Mouse (Mus musculus): ENCODE results near the gene Nipbl. TPM values are rescaled to one million over a fixed set of nuclear protein-coding genes. Genes with fewer than 3 reads are reported as not detected.
"Not testable (repeated sequence)": the region's sequence is repeated elsewhere in the genome, so short reads cannot be mapped to it uniquely, and the experiment has no call there.

The Nipbl gene
- polyA plus RNA-seq, 1 experiment = 19.5 TPM

DNA sequence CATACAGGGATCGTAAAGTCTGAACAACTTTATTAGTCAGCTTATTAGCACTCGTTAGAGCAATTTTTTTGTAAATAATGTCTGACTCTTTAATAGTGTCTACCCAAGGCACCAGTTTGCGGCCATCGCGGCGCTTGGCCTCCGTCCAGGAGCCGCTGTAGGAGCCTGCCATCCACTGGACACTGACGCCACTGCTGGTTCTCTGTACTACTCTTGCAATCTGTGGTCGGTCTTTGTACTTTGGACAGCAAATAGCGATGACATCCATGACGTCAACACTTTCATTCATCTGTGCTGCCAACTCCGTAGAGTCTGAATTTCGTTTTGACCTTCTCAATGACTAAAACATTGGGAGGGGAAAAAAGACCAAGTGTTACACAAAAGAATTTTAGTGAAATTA lies 153.0 kb downstream of the Nipbl start:
- TF ChIP-seq CTCF (IDR thresholded peaks at IDR 0.05; ENCODE audit: borderline replicate concordance, control insufficient read depth, extremely low read depth, insufficient read depth, low read length, poor library complexity) = no peak
- TF ChIP-seq POLR2A (IDR thresholded peaks at IDR 0.05; ENCODE audit: control insufficient read depth, extremely low read depth, insufficient read depth, low read length, poor library complexity) = no peak
- WGBS = 98% methylated on average over 14 of the region's 14 CpGs
- Histone ChIP-seq H3K4me3 (ENCODE audit: control insufficient read depth, insufficient read depth, low read length) (no peak overlapping the region), H3K27me3 (ENCODE audit: control insufficient read depth, insufficient read depth, low read length) (no peaks in the 10 kb centered on the region), H3K27ac (ENCODE audit: control insufficient read depth, insufficient read depth, low read length) (no peak overlapping the region), H3K4me1 (replicated peaks; ENCODE audit: control insufficient read depth, insufficient read depth, low read length) (no peaks in the 10 kb centered on the region), H3K36me3 (ENCODE audit: control insufficient read depth, insufficient read depth, low read length) (peaks cover 57% of the 10 kb centered on the region)
- no peak for DNase-seq

DNA sequence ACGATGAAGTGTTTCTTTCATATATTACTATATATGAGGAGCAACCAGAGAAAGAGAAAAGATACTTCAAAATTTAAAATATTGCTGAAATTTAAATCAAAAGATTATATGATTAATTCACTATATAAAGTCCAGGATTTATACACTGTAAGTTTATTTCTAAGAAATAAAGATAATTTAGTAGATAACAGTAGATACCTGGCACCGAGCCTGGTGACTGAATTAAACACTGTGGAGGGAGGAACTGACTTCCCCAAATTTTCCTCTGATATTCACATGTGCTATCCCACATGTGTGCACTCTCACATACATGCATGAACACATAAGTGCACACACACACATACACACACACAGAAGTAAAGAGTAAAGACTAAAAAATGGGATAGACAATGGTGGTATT lies 162.1 kb downstream of the Nipbl start:
- no peaks in the 10 kb centered on the region for H3K27me3 ChIP-seq (ENCODE audit: control insufficient read depth, insufficient read depth, low read length)
- H3K36me3 ChIP-seq (ENCODE audit: control insufficient read depth, insufficient read depth, low read length) = no peaks in the 10 kb centered on the region
- 77% methylated on average over 2 of the region's 2 CpGs for WGBS
- no peak overlapping the region for H3K4me3 ChIP-seq (ENCODE audit: control insufficient read depth, insufficient read depth, low read length)
- H3K4me1 ChIP-seq (replicated peaks; ENCODE audit: control insufficient read depth, insufficient read depth, low read length) = peaks cover 3% of the 10 kb centered on the region; the same call in 1 of the 2 replicates
- no peak for DNase-seq
- no peak overlapping the region for H3K27ac ChIP-seq (ENCODE audit: control insufficient read depth, insufficient read depth, low read length)
- TF ChIP-seq POLR2A (IDR thresholded peaks at IDR 0.05; ENCODE audit: control insufficient read depth, extremely low read depth, insufficient read depth, low read length, poor library complexity) = no peak
- TF ChIP-seq CTCF (IDR thresholded peaks at IDR 0.05; ENCODE audit: borderline replicate concordance, control insufficient read depth, extremely low read depth, insufficient read depth, low read length, poor library complexity) = no peak

DNA sequence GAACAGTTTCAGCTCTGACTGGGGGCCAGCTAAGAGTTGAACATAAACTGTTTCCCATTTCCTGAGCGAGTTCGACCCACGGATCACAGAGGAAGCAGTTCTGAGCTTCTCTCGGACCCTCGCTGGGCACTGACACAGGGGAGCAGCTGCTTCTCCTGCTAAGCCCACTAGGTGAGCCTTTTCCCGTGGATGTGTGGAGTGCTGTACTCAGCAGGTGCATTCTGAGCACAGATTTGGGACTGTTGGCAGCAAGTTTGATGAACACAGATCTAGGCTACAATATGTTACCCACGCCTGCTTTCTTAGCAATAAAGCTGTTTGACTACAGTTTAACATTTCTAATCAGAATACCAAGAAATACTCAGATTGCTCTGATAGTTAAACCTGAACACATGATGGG lies 162.6 kb downstream of the Nipbl start:
- Histone ChIP-seq H3K36me3 (ENCODE audit: control insufficient read depth, insufficient read depth, low read length) (no peaks in the 10 kb centered on the region), H3K27me3 (ENCODE audit: control insufficient read depth, insufficient read depth, low read length) (no peaks in the 10 kb centered on the region), H3K4me3 (ENCODE audit: control insufficient read depth, insufficient read depth, low read length) (no peak overlapping the region), H3K27ac (ENCODE audit: control insufficient read depth, insufficient read depth, low read length) (no peak overlapping the region), H3K4me1 (replicated peaks; ENCODE audit: control insufficient read depth, insufficient read depth, low read length) (peaks cover 3% of the 10 kb centered on the region; the same call in 1 of the 2 replicates)
- TF ChIP-seq CTCF (IDR thresholded peaks at IDR 0.05; ENCODE audit: borderline replicate concordance, control insufficient read depth, extremely low read depth, insufficient read depth, low read length, poor library complexity) (no peak), POLR2A (IDR thresholded peaks at IDR 0.05; ENCODE audit: control insufficient read depth, extremely low read depth, insufficient read depth, low read length, poor library complexity) (no peak)
- 78% methylated on average over 7 of the region's 7 CpGs for WGBS
- DNase-seq = no peak

DNA sequence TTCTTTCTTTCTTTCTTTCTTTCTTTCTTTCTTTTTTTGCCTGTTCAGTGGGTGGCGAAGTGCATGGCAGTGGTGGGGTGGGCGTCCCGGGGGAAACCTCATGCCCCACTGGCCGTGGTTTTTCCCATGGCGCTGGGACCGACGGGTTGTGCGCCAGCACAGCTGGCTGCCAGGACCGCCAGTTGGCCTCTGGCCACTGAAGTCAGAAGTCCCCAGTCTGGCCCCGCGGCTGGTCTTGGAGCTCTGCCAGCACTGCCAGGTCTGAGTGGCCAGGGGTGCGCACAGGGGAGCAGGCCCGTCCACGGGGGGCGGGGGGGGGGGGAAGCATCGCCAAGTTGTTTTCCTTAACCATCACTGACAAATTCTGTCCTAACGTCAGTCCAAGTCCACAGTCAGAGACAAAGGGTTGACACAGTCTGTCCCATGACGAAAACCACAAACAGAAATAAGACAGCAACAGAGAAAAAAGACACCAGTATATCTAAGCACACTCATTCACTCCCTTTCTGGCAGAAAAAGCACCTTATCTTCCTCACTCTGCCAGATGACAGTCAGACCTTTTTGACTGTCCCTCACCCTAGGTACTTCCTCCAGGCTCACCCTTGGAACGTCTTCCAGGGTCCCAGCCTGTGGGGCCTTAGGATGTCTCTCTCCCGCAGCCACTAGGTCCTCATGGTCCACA lies 164.2 kb downstream of the Nipbl start:
- no peaks in the 10 kb centered on the region for H3K36me3 ChIP-seq (ENCODE audit: control insufficient read depth, insufficient read depth, low read length)
- no peak overlapping the region for H3K27ac ChIP-seq (ENCODE audit: control insufficient read depth, insufficient read depth, low read length)
- H3K27me3 ChIP-seq (ENCODE audit: control insufficient read depth, insufficient read depth, low read length) = no peaks in the 10 kb centered on the region
- WGBS = 25% methylated on average over 20 of the region's 20 CpGs
- peak overlapping the region; percentile 75 for H3K4me3 ChIP-seq (ENCODE audit: control insufficient read depth, insufficient read depth, low read length)
- H3K4me1 ChIP-seq (replicated peaks; ENCODE audit: control insufficient read depth, insufficient read depth, low read length) = peaks cover 3% of the 10 kb centered on the region; the same call in 1 of the 2 replicates
- no peak for DNase-seq
- no peak for TF ChIP-seq POLR2A (IDR thresholded peaks at IDR 0.05; ENCODE audit: control insufficient read depth, extremely low read depth, insufficient read depth, low read length, poor library complexity)
- no peak for TF ChIP-seq CTCF (IDR thresholded peaks at IDR 0.05; ENCODE audit: borderline replicate concordance, control insufficient read depth, extremely low read depth, insufficient read depth, low read length, poor library complexity)

DNA sequence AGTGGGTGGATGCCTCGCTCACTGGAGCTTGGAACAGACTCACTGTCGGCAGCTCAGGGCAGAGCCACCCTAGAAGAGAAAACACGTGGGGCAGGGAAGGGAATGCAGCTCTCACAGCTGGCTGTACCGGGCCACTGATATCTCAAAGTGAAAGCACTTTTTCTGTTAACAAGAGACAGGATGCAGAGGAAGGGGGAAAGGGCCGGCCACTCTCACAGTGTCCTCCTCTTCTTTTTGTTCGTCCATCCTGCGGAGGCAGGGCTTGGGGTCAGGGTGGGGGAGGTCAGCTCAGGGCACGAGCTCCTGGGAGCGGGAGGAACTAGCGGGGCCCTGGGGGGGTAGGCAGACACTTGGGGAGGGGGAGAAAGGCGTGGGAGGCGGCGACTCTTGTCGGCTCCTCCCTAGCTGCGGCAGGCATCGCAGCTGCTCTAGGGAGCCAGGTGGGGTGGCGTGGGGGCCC lies 164.9 kb downstream of the Nipbl start:
- no peaks in the 10 kb centered on the region for H3K27me3 ChIP-seq (ENCODE audit: control insufficient read depth, insufficient read depth, low read length)
- H3K27ac ChIP-seq (ENCODE audit: control insufficient read depth, insufficient read depth, low read length) = peak overlapping the region; percentile 53; the same call in 1 of the 2 replicates
- DNase-seq = peak; percentile 51
- WGBS = 17% methylated on average over 17 of the region's 17 CpGs
- no peaks in the 10 kb centered on the region for H3K36me3 ChIP-seq (ENCODE audit: control insufficient read depth, insufficient read depth, low read length)
- peaks cover 3% of the 10 kb centered on the region; the same call in 1 of the 2 replicates for H3K4me1 ChIP-seq (replicated peaks; ENCODE audit: control insufficient read depth, insufficient read depth, low read length)
- TF ChIP-seq CTCF (IDR thresholded peaks at IDR 0.05; ENCODE audit: borderline replicate concordance, control insufficient read depth, extremely low read depth, insufficient read depth, low read length, poor library complexity) = 0 out of 2 replicates have a peak, but pooled peaks have one; percentile 15
- no peak for TF ChIP-seq POLR2A (IDR thresholded peaks at IDR 0.05; ENCODE audit: control insufficient read depth, extremely low read depth, insufficient read depth, low read length, poor library complexity)
- H3K4me3 ChIP-seq (ENCODE audit: control insufficient read depth, insufficient read depth, low read length) = peak overlapping the region; percentile 75

DNA sequence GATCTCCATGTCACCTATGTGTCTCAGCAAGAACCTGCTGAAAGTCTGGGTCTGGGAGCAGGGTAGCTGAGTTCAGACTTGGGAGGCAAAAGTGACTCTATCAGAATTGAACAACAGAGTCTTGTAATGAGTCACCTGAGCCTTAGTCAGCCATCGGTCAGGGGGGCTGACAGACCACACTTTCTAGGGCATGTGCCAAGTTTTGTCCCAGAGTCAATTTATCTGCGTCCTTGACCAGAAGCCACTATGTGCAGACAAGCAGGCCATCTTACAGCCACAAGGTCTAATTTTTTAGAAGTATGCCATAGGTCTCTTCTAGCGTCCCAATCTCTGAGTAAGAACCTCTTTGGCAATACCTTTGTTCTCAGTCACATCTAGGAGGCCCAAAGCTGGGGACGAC lies 166.3 kb downstream of the Nipbl start:
- H3K27me3 ChIP-seq (ENCODE audit: control insufficient read depth, insufficient read depth, low read length); H3K27ac ChIP-seq (ENCODE audit: control insufficient read depth, insufficient read depth, low read length): not testable (repeated sequence)
- 94% methylated on average over 4 of the region's 4 CpGs for WGBS

DNA sequence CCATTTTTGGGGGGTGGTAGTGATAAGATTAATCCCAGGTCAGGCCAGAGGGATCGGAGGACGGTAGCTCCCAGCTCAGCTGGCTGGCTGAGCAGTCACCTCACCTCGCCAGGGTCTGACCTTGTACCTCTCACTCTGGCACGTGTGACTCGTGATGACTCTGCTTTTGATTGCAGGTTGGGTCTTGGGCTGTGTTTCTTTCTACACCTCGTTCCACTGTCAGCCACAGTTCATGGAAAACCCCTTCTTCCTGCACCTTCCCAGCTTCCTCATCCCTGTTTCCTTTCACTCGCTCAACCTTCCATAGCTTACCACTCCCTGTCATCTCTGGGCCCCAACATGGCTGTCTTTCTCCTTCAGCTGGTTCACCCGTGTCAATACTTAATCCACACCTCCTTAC lies 172.3 kb downstream of the Nipbl start:
- TF ChIP-seq CTCF (IDR thresholded peaks at IDR 0.05; ENCODE audit: borderline replicate concordance, control insufficient read depth, extremely low read depth, insufficient read depth, low read length, poor library complexity) (no peak), POLR2A (IDR thresholded peaks at IDR 0.05; ENCODE audit: control insufficient read depth, extremely low read depth, insufficient read depth, low read length, poor library complexity) (no peak)
- no peaks in the 10 kb centered on the region for H3K27me3 ChIP-seq (ENCODE audit: control insufficient read depth, insufficient read depth, low read length)

More for the DNA sequence above, 166.3 kb downstream of the Nipbl start:
- H3K36me3 ChIP-seq (ENCODE audit: control insufficient read depth, insufficient read depth, low read length); H3K4me1 ChIP-seq (replicated peaks; ENCODE audit: control insufficient read depth, insufficient read depth, low read length); H3K4me3 ChIP-seq (ENCODE audit: control insufficient read depth, insufficient read depth, low read length); DNase-seq: not testable (repeated sequence)

More for the DNA sequence above, 172.3 kb downstream of the Nipbl start:
- Histone ChIP-seq H3K27ac (ENCODE audit: control insufficient read depth, insufficient read depth, low read length) (no peak overlapping the region), H3K4me1 (replicated peaks; ENCODE audit: control insufficient read depth, insufficient read depth, low read length) (no peaks in the 10 kb centered on the region), H3K36me3 (ENCODE audit: control insufficient read depth, insufficient read depth, low read length) (no peaks in the 10 kb centered on the region), H3K4me3 (ENCODE audit: control insufficient read depth, insufficient read depth, low read length) (no peak overlapping the region)
- DNase-seq = no peak
- WGBS = 95% methylated on average over 8 of the region's 8 CpGs
